18 mouse cellular contexts compared by ENCODE assay signal in genomic region chr1:71942145-71942544, GRCm38 (mm10).
"Had no signal": no experiment of that assay in that cellular context is flagged by ENCODE, and none has a peak within 500 bp of the region (broad histone marks: within the 10 kb centered on the region; RNA-seq: fewer than 3 reads in every experiment).

No protein-coding gene starts in this region.

- H3K4me2 ChIP-seq: liver, embryonic 12.5 days; midbrain, embryonic 12.5 days; neural tube, embryonic 13.5 days; neural tube, embryonic 15.5 days had no signal

- H3K27me3 ChIP-seq: midbrain, embryonic 12.5 days; neural tube, embryonic 13.5 days; neural tube, embryonic 15.5 days had no signal

- H3K36me3 ChIP-seq: liver, embryonic 12.5 days; midbrain, embryonic 10.5 days; midbrain, embryonic 12.5 days; neural tube, embryonic 13.5 days; neural tube, embryonic 15.5 days had no signal

- H3K4me3 ChIP-seq: liver, embryonic 12.5 days; midbrain, embryonic 10.5 days; midbrain, embryonic 12.5 days; myocyte; neural tube, embryonic 13.5 days; neural tube, embryonic 15.5 days had no signal

- ATAC-seq: liver, embryonic 12.5 days; midbrain, embryonic 16.5 days had no signal

- H3K9ac ChIP-seq: liver, embryonic 12.5 days; liver, embryonic 14.5 days; midbrain, embryonic 12.5 days; neural tube, embryonic 13.5 days; neural tube, embryonic 15.5 days had no signal

- H3K27ac ChIP-seq: liver, embryonic 12.5 days; liver, embryonic 14.5 days; midbrain, embryonic 10.5 days; midbrain, embryonic 12.5 days; neural tube, embryonic 13.5 days; neural tube, embryonic 15.5 days had no signal

- DNase-seq: lung, postnatal 14 days; midbrain, embryonic 14.5 days; retina, postnatal 1 day; right cerebral cortex, adult 18-20 months; right cerebral cortex, postnatal 25 days; right cerebral cortex, postnatal 4 days; spleen, adult 18-20 months; thymus, adult 18-20 months; thymus, postnatal 14 days; thymus, postnatal 36 days had no signal

- H3K9me3 ChIP-seq: liver, embryonic 12.5 days; midbrain, embryonic 10.5 days; midbrain, embryonic 12.5 days; neural tube, embryonic 13.5 days; neural tube, embryonic 15.5 days had no signal
